Mouse (Mus musculus) neural tube, embryonic 14.5 days (tissue): ENCODE data around the gene Cpped1. TPM values are rescaled to one million over a fixed set of nuclear protein-coding genes. Genes with fewer than 3 reads are reported as not detected.

ENCODE experiments used
- ATAC-seq: fragments of 200-750 bp; cut with Nextera tagmentation; 2 replicates; pipeline ENCODE4 v1.8.0; 2017; ENCODE audit warnings: low read depth, mild to moderate bottlenecking, moderate TSS enrichment, moderate library complexity
- H3K27ac ChIP-seq: fragments of 300-500 bp; sonication (generic); 2 replicates; pipeline ENCODE4 v1.5.1; 2014; ENCODE audit warnings: low read depth, mild to moderate bottlenecking, control low read depth, low read length, moderate library complexity, mixed read lengths
- H3K27me3 ChIP-seq: fragments of 300-500 bp; sonication (generic); 2 replicates; pipeline ENCODE4 v1.6.1; 2014; ENCODE audit warnings: low read length; ENCODE audit not compliant: control insufficient read depth, insufficient read depth
- H3K36me3 ChIP-seq: fragments of 300-500 bp; sonication (generic); 2 replicates; pipeline ENCODE4 v1.6.1; 2014; ENCODE audit warnings: low read length, mixed read lengths; ENCODE audit not compliant: control insufficient read depth, insufficient read depth
- H3K4me1 ChIP-seq: fragments of 300-500 bp; sonication (generic); 2 replicates; pipeline ENCODE4 v1.6.1; 2014; ENCODE audit warnings: low read length; ENCODE audit not compliant: control insufficient read depth, insufficient read depth
- H3K4me2 ChIP-seq: fragments of 300-500 bp; sonication (generic); 2 replicates; pipeline ENCODE4 v1.6.1; 2014; ENCODE audit warnings: mild to moderate bottlenecking, low read depth, low read length, control low read depth
- H3K4me3 ChIP-seq: fragments of 300-500 bp; sonication (generic); 2 replicates; pipeline ENCODE4 v1.5.1; 2014; ENCODE audit warnings: low read depth, low read length, control low read depth, mixed read lengths
- H3K9ac ChIP-seq: fragments of 300-500 bp; sonication (generic); replicated peaks from 2 replicates; pipeline ENCODE4 v1.6.1; 2014; ENCODE audit warnings: low read depth, mild to moderate bottlenecking, control low read depth, low read length, mixed read lengths
- H3K9me3 ChIP-seq: fragments of 300-500 bp; sonication (generic); 2 replicates; pipeline ENCODE4 v1.6.1; 2016; ENCODE audit warnings: low read length; ENCODE audit not compliant: control insufficient read depth
- WGBS: fragments of 180-500 bp; shearing (Covaris S2); extraction: QIAGEN DNeasy Blood & Tissue Kit; methylation state at CpG from one replicate; pipeline ENCODE4 v1.1.7; 2014; 5-methylcytosine and 5-hydroxymethylcytosine counted together
- polyA plus RNA-seq: library from polyadenylated mRNA; unstranded; fragments of >200 nt; fragmentation: Nextera tagmentation; extraction: Ambion mirVana; gene quantifications from 2 replicates; pipeline ENCODE4 v1.2.1, GENCODE M21; 2014

Cpped1 gene
- polyA plus RNA-seq, 1 experiment from 2014 or later = 18.9 TPM

DNA sequence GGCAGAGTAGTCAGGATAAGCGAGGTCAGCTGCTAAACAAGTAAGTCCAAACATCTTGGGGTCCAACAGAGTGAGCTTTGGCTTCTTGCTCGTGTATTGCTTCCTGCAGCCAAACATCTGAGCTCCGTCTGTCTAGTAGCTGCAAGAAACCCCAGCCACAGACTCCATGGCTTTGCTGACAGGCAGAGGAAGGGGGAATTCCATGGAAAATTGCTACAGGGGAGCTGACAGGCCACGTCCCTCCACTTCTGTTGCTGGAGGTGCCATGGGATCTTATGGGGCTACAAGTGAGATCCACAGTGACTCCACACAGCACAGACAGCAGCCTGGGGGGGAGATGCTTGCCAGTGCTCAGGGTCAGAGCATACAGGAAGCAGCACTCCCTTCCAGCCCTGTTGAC is 123.4 kb downstream of the Cpped1 start:
- H3K4me3 ChIP-seq = no peak overlapping the region
- no peaks in the 10 kb centered on the region for H3K4me1 ChIP-seq
- ATAC-seq = no peak
- H3K4me2 ChIP-seq = no peak overlapping the region
- H3K9me3 ChIP-seq = no peaks in the 10 kb centered on the region
- H3K9ac ChIP-seq = no peak overlapping the region
- no peaks in the 10 kb centered on the region for H3K27me3 ChIP-seq
- 80% methylated on average over 4 of the region's 4 CpGs for WGBS
- H3K36me3 ChIP-seq = no peaks in the 10 kb centered on the region
- no peak overlapping the region for H3K27ac ChIP-seq

GRCm38 (mm10) chr16:11784354-11784753 is 124.9 kb downstream of the Cpped1 start:
- H3K9ac ChIP-seq = no peak overlapping the region
- H3K27me3 ChIP-seq = no peaks in the 10 kb centered on the region
- H3K4me3 ChIP-seq = no peak overlapping the region
- H3K36me3 ChIP-seq = no peaks in the 10 kb centered on the region
- H3K4me2 ChIP-seq = no peak overlapping the region
- H3K27ac ChIP-seq = no peak overlapping the region
- WGBS = 55% methylated on average over 4 of the region's 4 CpGs
- no peaks in the 10 kb centered on the region for H3K9me3 ChIP-seq
- no peak for ATAC-seq
- H3K4me1 ChIP-seq = no peaks in the 10 kb centered on the region

DNA sequence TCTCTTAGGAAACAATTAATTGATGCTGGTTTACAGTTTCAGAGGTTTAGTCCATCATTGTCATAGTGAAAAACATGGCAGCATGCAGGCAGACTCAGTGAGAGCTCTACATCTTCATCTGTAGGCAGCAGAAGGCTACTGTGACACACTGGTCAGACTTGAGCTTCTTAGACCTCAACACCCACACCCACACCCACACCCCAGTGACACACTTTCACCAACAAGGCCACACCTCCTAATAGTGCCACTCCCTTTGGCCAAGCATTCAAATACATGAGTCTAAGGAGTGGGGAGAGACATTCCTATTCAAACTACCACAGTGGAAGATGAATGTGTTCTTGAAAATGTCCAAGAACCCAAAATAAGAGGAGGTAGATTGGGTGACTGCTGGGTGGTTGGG is 125.9 kb downstream of the Cpped1 start:
- H3K9me3 ChIP-seq = no peaks in the 10 kb centered on the region
- ATAC-seq = no peak
- H3K9ac ChIP-seq = no peak overlapping the region
- no peaks in the 10 kb centered on the region for H3K36me3 ChIP-seq
- H3K4me1 ChIP-seq = no peaks in the 10 kb centered on the region
- no peak overlapping the region for H3K4me3 ChIP-seq
- H3K27ac ChIP-seq = no peak overlapping the region
- no peak overlapping the region for H3K4me2 ChIP-seq
- no peaks in the 10 kb centered on the region for H3K27me3 ChIP-seq

- H3K4me3 ChIP-seq = no peak overlapping the region
- no peaks in the 10 kb centered on the region for H3K36me3 ChIP-seq
- WGBS = 40% methylated on average over 2 of the region's 2 CpGs
- H3K4me1 ChIP-seq = no peaks in the 10 kb centered on the region
- ATAC-seq = no peak
- H3K9ac ChIP-seq = no peak overlapping the region
- H3K9me3 ChIP-seq = no peaks in the 10 kb centered on the region
- no peaks in the 10 kb centered on the region for H3K27me3 ChIP-seq
- no peak overlapping the region for H3K4me2 ChIP-seq
- no peak overlapping the region for H3K27ac ChIP-seq
These were observed 127.2 kb downstream of the Cpped1 start for GRCm38 (mm10) chr16:11782082-11782481.

DNA sequence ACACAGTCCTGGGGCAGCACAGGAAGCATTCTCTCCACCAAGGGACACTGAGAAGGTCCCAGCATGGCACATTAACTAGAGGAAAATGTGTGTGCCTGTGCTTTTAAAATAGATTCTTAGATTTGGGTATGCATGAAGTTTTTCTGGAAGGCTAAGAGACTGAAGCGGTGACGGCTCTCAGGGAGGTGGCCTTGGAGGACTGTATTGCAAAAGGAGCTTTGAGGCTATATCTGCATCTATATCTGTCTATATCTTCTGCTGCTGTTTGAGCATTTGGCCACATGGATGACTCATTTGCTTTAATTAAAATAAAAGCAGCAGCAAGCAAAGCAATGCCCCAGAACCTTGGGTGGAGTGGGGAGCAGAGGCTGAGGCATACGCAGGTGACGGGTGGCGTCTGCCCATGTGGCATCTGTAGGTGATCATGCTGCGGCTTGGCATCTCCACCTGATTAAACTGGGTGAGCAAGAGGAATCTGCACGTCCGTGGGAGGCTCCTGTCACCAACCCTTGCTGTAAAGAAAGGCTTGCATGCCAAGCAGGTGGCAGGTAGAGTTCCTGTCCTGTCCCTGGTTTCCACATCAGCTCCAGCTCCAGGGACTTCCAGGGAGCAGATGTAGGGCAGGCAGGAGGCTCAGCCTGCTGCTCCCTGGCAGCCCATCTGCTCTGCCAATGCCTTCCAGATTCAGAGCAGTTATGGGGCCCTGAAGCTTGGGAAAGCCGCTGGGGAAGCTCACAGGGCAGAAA is 130.4 kb downstream of the Cpped1 start:
- Histone ChIP-seq H3K9me3 (no peaks in the 10 kb centered on the region), H3K4me3 (no peak overlapping the region), H3K36me3 (no peaks in the 10 kb centered on the region), H3K27me3 (no peaks in the 10 kb centered on the region), H3K4me1 (no peaks in the 10 kb centered on the region), H3K9ac (no peak overlapping the region), H3K27ac (no peak overlapping the region), H3K4me2 (no peak overlapping the region)
- no peak for ATAC-seq
- 87% methylated on average over 9 of the region's 9 CpGs for WGBS

GRCm38 (mm10) chr16:11778191-11778590 is 131.1 kb downstream of the Cpped1 start:
- no peak overlapping the region for H3K27ac ChIP-seq
- H3K4me1 ChIP-seq = no peaks in the 10 kb centered on the region
- H3K4me3 ChIP-seq = no peak overlapping the region
- H3K36me3 ChIP-seq = no peaks in the 10 kb centered on the region
- no peak for ATAC-seq
- H3K9me3 ChIP-seq = no peaks in the 10 kb centered on the region
- WGBS = 87% methylated on average over 5 of the region's 5 CpGs
- H3K27me3 ChIP-seq = no peaks in the 10 kb centered on the region
- H3K4me2 ChIP-seq = no peak overlapping the region
- no peak overlapping the region for H3K9ac ChIP-seq

GRCm38 (mm10) chr16:11776528-11776927 is 132.7 kb downstream of the Cpped1 start:
- Histone ChIP-seq H3K27me3 (no peaks in the 10 kb centered on the region), H3K4me3 (no peak overlapping the region), H3K4me2 (no peak overlapping the region), H3K27ac (no peak overlapping the region), H3K36me3 (no peaks in the 10 kb centered on the region), H3K9ac (no peak overlapping the region), H3K9me3 (no peaks in the 10 kb centered on the region), H3K4me1 (no peaks in the 10 kb centered on the region)
- no peak for ATAC-seq
- WGBS = 77% methylated on average over 3 of the region's 3 CpGs

DNA sequence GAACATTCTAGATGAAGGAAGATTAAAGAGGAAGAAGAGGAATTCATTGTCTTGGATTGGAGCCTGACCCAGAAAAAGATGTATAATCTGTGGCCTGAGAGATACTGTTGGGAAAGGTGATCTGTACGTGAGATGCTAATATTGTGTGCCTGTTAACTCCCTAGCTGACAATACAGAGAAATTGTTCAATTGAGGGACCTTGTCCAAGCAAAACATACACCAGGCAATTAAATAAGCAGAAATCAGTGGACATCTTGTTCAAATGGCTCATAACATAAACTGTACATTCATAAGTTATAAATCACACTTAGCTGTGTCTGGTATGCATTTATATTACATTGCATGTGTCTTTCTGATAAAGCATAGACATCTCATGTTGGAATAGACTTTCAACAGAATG is 134.9 kb downstream of the Cpped1 start:
- Histone ChIP-seq H3K4me3 (no peak overlapping the region), H3K9me3 (no peaks in the 10 kb centered on the region), H3K27me3 (no peaks in the 10 kb centered on the region), H3K9ac (no peak overlapping the region), H3K27ac (no peak overlapping the region), H3K4me1 (no peaks in the 10 kb centered on the region), H3K4me2 (no peak overlapping the region), H3K36me3 (no peaks in the 10 kb centered on the region)
- WGBS = 78% methylated on average over 1 of the region's 1 CpGs
- no peak for ATAC-seq

- no peak overlapping the region for H3K9ac ChIP-seq
- H3K36me3 ChIP-seq = no peaks in the 10 kb centered on the region
- 66% methylated on average over 2 of the region's 2 CpGs for WGBS
- H3K27me3 ChIP-seq = no peaks in the 10 kb centered on the region
- no peaks in the 10 kb centered on the region for H3K4me1 ChIP-seq
- H3K4me3 ChIP-seq = no peak overlapping the region
- H3K4me2 ChIP-seq = no peak overlapping the region
- H3K9me3 ChIP-seq = no peaks in the 10 kb centered on the region
- no peak for ATAC-seq
- H3K27ac ChIP-seq = no peak overlapping the region
These were observed 136.9 kb downstream of the Cpped1 start for GRCm38 (mm10) chr16:11772318-11772717.
